Mouse (Mus musculus) embryo, embryonic 10 days (tissue): ENCODE data around the gene Noxa1.

Experiments
- DNase-seq: peaks from one replicate; pipeline ENCODE4 v3.0.0-alpha.2; 2015; ENCODE audit warnings: low spot score

Gene Noxa1

DNA sequence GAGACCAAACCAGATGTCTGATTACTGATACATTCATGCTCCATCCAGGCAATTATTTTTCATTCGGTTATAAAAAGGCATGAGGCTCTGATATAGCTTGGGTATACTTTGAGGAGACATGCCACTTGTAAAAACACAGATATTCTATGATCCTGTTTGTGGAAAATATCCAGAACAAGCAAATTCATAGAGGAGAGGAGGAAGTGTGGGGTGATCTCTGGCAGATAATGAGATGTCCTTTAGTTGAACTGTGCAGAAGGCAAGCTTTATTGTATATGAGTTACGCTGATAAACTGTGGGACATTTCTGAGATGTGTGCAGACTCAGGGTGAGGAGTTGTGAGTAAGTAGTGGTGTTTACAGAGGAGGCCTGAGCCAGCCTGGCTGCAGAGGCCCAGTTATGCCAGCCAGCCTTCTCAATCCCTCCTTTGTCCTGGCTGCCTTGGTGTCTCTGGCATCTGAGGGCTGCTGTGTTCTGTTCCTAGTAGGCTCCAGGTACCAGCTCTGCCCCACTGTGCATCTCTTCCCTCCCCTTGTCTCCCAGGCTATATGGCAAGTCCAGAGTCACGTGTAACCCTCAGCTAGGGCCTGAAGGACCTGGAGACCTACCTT is 3.2 kb upstream of the Noxa1 start:
- no peak for DNase-seq

DNA sequence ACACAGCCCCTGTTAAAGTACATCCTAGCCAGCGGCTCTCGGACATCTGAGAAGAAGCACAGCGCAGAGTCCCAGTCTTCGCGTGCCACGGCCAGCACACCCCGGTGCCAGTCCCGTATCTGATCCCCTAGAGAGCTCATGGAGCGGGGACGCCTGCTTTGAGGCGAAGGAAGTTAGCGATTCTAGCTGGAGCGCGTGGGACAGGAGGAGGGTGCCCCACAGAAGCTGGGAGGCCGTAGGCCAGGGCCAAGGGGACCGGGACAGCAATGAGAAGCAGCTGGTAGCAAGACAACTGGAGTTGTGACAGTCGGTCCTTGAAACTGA is 202 bp downstream of the Noxa1 start:
- no peak for DNase-seq

DNA sequence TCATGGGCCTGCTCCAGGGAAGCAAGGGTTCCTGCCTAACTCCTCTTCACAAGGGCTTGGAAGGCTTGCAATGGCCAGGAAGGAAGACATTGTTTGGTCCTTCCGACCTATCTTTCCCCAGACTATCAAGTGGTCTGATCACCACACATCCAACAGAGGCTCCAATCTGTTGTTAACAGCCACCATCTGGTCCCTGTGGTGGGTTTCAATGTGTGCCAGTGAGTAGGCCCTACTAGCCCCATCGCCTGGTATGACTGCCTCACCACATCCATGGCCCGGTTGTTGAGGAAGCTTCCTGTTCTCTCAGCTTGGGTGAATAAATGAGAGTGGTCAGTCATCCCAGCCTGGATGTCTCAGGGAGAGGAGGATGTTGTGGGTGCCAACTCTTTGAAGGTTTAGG is 6.3 kb downstream of the Noxa1 start:
- no peak for DNase-seq

GRCm38 (mm10) chr2:25087842-25088241 is 7.1 kb downstream of the Noxa1 start:
- DNase-seq: no peak

GRCm38 (mm10) chr2:25085571-25085970 is 9.4 kb downstream of the Noxa1 start:
- DNase-seq: no peak

DNA sequence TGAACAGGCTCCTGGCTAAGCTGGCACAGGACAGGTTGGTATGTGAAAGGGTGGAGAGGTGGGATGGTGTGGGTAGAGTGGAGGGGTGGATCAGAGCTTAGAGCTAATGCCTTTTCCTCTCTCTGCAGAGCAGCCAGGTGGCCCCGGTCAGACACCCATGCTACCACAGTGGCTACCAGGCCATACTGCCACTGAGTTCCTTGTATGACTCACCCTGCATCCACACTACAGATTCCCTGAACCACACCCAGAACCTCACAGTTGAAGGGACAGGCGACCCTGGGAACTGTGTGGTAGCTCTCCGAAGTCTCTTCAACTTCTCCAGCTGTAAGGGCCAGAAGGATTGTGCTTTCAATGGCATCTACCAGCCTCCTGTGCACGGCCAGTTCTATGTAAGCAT is 11.3 kb downstream of the Noxa1 start:
- DNase-seq: no peak

GRCm38 (mm10) chr2:25080076-25080475 is 14.9 kb downstream of the Noxa1 start, which contains the start of gene Entpd8:
TSS of gene Entpd8 (plus strand) at chr2:25080304.
- no peak for DNase-seq

GRCm38 (mm10) chr2:25078967-25079366 is 16.0 kb downstream of the Noxa1 start:
- no peak for DNase-seq

DNA sequence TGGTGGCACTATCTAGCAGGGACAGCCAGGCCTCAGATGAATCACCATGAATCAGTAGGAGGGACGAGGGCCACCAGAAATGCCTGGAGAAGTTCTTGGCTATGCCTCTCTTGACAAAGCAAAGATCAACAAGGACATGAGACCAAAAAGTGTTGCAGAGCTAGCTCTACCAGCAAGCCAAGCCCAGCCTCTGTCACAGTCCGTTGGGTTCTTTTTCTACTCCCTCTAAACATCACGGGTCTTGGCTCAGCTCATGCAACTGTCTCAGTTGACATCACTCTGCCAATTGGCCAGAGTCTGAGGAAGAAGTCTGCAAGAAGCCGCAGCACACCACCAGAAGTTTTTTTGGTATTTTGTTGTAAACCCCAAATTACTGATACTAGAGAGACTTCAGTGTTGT is 19.4 kb downstream of the Noxa1 start:
- no peak for DNase-seq

- DNase-seq: no peak
Observed at GRCm38 (mm10) chr2:25072398-25072797, 22.6 kb downstream of the Noxa1 start.

GRCm38 (mm10) chr2:25069537-25069936 is 25.4 kb downstream of the Noxa1 start:
- DNase-seq: no peak

GRCm38 (mm10) chr2:25066552-25066951 is 28.4 kb downstream of the Noxa1 start:
- no peak for DNase-seq

DNA sequence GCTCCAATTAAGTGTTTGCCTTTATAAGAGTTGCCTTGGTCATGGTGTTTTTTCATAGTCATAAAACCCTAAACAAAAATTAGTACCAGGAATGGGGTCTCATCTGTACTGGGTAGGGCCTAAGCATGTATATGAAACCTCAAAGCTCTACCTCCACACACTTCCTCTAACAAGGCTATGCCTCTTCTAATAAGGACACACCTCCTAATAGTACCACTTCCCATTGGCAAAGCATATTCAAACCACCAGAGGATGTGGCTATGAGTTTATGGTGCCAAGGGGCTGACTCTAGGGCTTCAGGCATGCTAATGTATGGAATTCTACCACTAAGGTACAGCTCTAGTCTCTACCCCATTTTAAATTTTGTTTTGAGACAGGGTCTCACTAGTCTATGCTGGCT is 29.4 kb downstream of the Noxa1 start:
- no peak for DNase-seq

DNA sequence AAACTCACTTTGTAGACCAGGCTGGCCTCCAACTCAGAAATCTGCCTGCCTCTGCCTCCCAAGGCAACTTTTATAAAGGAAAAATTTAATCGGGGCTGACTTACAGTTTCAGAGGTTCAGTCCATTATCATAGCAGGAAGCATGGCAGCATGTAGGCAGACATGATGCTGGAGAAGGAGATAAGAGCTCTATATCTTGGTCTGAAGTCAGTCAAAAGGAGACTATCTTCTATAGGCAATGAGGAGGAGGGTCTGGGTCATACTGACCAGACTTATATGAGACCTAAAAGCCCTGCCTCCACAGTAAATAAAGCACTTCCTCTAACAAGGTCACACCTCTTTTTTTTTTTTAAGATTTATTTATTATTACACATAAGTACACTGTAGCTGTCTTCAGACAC is 30.7 kb downstream of the Noxa1 start:
- DNase-seq: no peak

DNA sequence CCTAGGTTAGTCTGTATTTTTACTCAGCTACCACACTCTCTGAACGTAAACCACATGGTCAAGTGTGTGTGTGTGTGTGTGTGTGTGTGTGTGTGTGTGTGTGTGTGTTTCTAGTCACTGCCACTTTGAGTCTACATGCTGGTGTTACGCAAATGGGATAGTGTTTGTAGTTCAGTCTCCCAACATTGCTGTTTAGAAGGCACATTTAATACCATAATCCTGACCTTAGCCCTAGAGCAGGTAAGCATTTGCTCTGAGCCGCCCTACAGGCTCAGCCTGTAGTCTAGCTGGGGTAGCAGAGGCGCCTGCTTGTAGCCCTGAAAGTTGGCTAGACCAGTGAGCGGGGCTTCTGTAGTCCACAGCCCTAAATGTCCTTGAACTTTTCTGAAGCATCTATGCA is 31.4 kb downstream of the Noxa1 start:
- DNase-seq: no peak

DNA sequence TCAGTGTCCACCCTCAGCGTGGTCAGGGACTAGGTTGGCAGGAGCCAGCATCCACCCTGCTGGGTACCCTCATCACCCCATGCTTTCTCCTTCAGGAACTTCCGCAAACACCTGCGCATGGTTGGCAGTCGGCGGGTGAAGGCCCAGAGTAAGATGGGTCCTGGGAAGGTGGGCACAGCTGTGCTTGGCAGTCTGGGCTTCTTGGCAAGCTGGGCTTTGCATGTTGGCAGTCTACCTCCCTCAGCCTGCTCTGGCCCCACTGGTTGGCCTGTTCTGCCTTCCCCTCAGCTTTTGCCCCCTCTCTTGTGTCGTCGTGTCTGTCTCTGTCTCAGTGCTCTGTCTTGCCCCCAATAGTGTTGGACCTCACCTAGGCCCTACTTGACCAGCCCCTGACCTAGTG is 36.0 kb downstream of the Noxa1 start:
- no peak for DNase-seq

- no peak for DNase-seq
Observed at GRCm38 (mm10) chr2:25055409-25056155, 39.4 kb downstream of the Noxa1 start.

DNA sequence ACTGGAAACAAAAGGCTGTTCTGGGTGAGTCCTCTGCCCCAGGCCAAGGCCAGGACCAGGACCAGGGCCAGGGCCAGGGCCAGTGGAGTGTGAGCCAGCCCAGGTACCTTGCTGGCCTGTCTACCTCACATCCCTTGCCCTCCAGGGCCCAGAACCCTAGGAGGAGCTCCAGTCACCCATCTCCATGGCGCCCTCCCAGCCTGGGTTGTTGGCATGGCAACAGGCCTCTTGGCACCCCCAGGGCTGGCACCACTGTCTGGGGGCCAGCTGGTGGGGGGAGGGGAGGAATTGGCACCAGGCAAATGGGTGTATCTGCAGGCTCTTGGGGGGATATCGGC is 39.9 kb downstream of the Noxa1 start:
- DNase-seq: no peak

GRCm38 (mm10) chr2:25054221-25055067 is 40.5 kb downstream of the Noxa1 start, which contains the start of gene Nsmf:
TSS of gene Nsmf (plus strand) at chr2:25054355.
- peak; percentile 91 for DNase-seq

DNA sequence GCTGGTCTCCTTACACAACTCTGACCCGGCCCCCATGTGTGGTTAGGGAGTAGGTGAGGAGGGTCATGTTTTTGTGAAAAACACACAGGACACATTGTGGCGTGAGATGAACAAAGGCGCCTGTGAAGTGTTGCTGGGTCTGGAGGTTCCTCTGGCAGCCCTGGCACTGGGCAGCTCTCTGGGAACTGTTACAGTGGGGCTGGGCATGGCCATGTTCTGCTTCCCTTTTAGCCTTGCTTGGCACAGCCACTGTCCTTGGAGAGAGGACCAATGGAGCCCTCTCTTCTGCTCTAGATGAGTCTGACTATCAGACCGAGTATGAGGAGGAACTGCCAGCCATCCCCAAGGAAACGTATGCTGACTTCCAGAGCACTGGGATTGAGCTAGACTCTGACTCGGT is 41.8 kb downstream of the Noxa1 start:
- DNase-seq: no peak

DNA sequence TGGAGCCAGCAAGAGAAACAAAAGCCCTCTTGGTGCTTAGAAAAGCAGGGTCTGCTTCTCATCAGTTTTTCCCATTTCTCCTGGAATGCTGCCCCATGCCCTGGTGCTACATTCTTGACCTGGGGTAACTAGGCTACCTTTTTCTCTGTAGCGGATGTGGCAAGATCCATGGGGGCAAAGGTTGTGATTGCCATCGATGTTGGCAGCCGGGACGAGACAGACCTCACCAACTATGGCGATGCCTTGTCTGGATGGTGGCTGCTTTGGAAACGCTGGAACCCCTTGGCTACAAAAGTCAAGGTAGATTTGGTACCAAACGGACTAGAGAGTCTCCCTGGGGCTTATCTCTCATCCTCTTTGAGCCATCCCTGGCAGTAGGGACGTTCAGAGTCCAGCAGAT is 43.5 kb downstream of the Noxa1 start:
- DNase-seq: no peak

- DNase-seq: no peak
Observed at GRCm38 (mm10) chr2:25050921-25051320, 44.0 kb downstream of the Noxa1 start.

DNA sequence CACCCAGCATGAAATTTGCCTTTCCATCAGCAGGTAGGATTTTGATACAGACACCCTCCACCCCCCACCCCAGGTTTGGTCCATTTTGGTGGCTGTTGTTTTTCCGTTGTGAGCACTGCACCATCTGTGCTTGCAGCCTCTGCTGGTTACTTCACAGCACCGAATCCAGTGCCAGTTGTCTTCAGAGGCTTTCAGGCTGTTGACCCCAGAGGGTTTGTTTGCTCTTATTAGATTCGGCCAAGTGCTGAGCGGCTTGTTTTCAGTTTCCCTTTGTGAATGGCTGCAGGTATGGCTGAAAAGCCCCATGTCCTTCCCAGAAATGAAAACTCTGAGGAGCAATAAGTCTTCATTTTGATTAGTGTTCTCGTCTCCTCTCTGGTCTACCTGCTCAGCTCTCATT is 54.9 kb downstream of the Noxa1 start:
- no peak for DNase-seq
